Mouse (Mus musculus) left cerebral cortex, postnatal 14 days (tissue): ENCODE results near the gene Mblac2. TPM values are rescaled to one million over a fixed set of nuclear protein-coding genes. Genes with fewer than 3 reads are reported as not detected.

Source experiments
- DNase-seq, 2 experiments: peaks; one replicate each; pipeline ENCODE4 v3.0.0; 2021 to 2022; ENCODE audit warnings: low spot score in 2 of 2, mixed read lengths in 1 of 2
- intact Hi-C: fragments of 180-260 bp; cut with DNase I; formaldehyde crosslinking; loops from one replicate; pipeline ENCODE4 v1.15.1; 2025
- long read RNA-seq, 2 experiments: library from polyadenylated mRNA; stranded (forward); transcript quantifications; one replicate each; pipeline ENCODE4 v2.0.0; 2021
- total RNA-seq, 2 experiments: library from RNA; stranded (reverse); gene quantifications; 2 replicates each; pipeline ENCODE4 v1.2.3; 2021

Mblac2 gene
- total RNA-seq, result 10 to 100 TPM; 25.4 to 27.9 TPM
- long read RNA-seq, experiment 1, transcript Mblac2-201 (2 exons, 3,957 nt), result major isoform, 16 of 21 reads
- long read RNA-seq, experiment 1, partial matches to known transcripts, result 4 of 21 reads
- long read RNA-seq, experiment 1, other reads (novel, unspliced or antisense), result 1 of 21 reads
- long read RNA-seq, experiment 2, transcript Mblac2-201 (2 exons, 3,957 nt), result major isoform, 14 of 18 reads
- long read RNA-seq, experiment 2, partial matches to known transcripts, result 3 of 18 reads
- long read RNA-seq, experiment 2, other reads (novel, unspliced or antisense), result 1 of 18 reads

GRCm38 (mm10) chr13:81710775-81711545 is at the start of gene Mblac2, which contains the start of gene Polr3g:
Gene Mblac2, plus strand, starts transcription at chr13:81711341.
Gene Polr3g, minus strand, starts transcription at chr13:81711013.
- intact Hi-C loops, result loop anchor here (5.0 kb wide), 2 partner anchors 51 to 54 kb away; partner anchors contain the start of gene Lysmd3
- DNase-seq, result peak; percentile 96

GRCm38 (mm10) chr13:81663566-81664330 is 47.4 kb upstream of the Mblac2 start:
- intact Hi-C loops, result no loop called here
- DNase-seq, result no peak

DNA sequence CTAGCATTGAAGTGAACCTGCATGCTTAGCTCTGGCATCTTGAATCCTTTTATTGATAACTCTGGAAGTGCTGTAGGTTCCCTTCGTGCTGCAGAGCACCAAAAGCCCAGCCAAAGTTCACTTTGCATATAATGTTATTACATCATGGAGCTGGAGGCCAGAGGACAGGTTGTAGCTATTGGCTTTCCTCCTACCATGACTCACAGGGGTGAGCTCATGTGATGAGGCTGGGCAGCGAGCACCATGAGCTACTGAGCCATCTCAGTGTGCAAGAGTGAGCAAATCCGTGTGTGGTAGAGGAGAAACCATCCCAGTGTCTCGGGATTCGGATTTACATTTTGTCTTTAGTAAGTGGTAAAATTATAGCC is 46.8 kb upstream of the Mblac2 start:
- no peak for DNase-seq
- intact Hi-C loops, result no loop called here

DNA sequence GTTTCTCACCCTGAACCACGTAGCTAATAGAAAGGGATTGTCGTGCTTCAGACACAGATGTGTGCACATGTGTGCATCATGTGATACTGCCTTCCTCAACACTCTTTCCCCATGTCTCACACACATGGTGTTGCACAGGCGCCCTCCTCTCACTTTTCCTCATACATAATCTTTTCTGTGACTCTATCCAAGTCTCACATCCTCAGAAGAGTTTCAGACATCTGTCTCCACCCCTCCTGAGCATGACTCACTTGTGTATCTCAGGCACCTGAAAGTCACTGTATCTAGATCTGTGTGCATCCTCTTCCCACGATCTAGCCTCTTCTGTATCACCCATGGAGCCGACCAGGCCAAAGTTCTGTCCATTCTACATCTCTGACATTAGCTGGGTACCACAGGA is 43.4 kb upstream of the Mblac2 start:
- intact Hi-C loops, result no loop called here
- DNase-seq, result no peak

DNA sequence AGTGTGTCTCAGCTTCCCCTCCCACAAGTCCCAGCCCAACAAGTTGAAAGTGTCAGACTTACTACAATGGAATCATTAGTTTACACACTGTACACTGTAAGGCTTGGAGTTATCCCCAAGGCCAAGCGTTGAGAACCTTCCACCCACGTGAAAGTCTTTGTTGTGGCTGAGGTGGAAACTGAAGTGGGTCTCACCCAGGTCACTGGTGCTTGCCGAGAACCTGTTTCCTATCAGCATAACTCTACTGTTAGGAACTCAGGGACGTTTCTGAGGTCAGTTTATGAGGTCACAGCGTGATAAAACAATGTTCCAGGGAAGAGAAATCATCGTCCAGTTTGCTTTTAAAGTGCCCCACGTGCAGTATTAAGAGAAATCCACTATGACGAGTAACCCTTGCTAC is 35.8 kb upstream of the Mblac2 start:
- intact Hi-C loops, result no loop called here
- DNase-seq, result no peak

DNA sequence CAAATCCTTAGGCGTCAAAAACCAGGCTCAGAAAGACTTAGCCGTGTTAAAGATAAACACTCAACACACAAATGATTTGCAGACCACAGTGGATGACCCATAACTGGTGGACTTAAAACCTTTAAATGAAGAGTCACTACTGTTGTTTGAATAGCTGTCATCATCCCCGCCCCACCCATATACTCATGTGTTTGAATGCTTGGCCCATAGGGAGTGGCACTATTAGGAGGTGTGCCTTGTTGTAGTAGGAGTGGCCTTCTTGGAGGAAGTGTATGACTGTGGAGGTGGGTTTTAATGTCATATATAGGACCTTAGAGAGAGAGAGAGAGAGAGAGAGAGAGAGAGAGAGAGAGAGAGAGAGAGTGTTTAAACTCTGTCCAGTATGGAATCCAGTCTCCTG is 28.0 kb upstream of the Mblac2 start:
- DNase-seq, result no peak
- intact Hi-C loops, result no loop called here

- intact Hi-C loops, result no loop called here
- no peak for DNase-seq
Observed at GRCm38 (mm10) chr13:81684258-81684657, 26.9 kb upstream of the Mblac2 start.

DNA sequence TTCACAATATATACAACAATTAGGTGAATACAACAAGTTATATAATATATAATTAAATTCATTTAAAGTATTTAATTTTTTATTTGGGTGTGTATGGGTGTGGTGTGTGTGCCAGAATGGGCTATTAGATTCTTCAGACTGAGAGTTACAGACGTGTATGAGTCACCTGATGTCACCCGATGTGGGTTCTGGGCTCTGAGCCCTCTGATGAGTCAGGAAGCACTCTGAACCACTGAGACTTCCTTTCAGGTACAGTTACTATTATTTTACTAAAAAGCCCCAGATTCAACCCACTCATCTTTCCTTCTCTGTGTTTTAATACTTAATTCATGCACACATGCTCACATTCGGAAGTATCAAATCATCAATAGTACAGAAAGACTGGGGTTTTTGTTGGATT is 26.3 kb upstream of the Mblac2 start:
- intact Hi-C loops, result no loop called here

DNA sequence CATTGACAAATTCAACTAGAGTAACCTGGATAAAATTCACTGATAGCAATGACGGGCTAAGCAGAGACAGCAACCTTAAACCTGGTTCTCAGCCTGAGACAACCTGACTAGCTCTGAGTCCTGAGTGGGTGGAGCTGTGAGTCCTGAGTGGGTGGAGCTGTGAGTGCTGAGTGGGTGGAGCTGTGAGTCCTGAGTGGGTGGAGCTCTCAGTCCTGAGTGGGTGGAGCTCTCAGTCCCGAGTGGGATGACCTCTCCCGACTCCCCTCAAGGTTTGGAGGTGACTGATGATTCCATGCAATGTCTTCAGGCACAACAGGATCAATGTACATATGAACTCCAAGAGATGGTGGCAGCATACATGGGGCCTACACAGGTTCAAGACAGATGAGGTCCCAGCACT is 21.6 kb upstream of the Mblac2 start:
- no peak for DNase-seq
- intact Hi-C loops, result no loop called here

More for the DNA sequence above, 26.3 kb upstream of the Mblac2 start:
- no peak for DNase-seq

GRCm38 (mm10) chr13:81690477-81690876 is 20.7 kb upstream of the Mblac2 start:
- no peak for DNase-seq
- intact Hi-C loops, result no loop called here

GRCm38 (mm10) chr13:81691606-81692005 is 19.5 kb upstream of the Mblac2 start:
- no peak for DNase-seq
- intact Hi-C loops, result no loop called here

DNA sequence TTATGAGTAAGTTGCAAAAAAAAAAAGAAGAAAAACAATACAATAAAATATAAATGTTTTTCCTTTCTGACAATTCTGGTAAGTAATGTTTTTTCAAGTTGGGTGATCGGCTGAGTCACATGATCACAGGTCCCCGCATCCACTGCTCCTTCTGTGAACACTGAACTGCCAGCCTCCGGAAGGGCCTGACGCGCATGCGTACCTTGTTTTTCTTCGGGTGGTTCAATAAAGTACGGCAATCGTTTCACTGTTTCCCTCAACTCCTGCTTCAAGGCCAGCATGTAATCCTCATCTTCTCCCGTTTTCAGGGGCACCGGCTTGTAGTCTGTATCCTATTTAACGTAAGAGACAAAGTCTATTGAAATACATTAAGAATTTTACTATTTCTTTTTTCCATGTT is 16.7 kb upstream of the Mblac2 start:
- intact Hi-C loops, result no loop called here
- no peak for DNase-seq

DNA sequence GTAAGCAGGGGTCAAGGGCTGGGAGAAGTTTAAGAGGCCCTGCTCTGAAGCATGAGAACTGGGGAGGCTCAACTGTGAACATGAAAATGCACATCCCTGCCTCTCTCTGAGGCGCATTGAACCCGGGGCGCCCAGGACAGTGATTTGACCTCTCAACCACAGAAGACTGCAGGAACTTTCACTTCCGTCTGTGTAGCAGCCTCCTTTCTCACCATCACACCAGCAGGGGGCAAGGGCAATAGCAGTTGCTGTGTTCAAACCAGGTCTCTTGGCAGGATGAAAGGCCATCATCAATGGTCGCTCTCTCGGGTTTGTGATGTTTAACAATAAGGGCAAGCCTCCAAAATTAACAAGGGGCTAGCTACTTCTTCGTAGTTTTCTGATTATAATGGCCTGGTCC is 8.0 kb upstream of the Mblac2 start:
- intact Hi-C loops, result no loop called here
- no peak for DNase-seq

- intact Hi-C loops, result no loop called here
- no peak for DNase-seq
Observed at GRCm38 (mm10) chr13:81703621-81704020, 7.5 kb upstream of the Mblac2 start.

- DNase-seq, result no peak
Observed at GRCm38 (mm10) chr13:81706311-81706710, 4.8 kb upstream of the Mblac2 start.

DNA sequence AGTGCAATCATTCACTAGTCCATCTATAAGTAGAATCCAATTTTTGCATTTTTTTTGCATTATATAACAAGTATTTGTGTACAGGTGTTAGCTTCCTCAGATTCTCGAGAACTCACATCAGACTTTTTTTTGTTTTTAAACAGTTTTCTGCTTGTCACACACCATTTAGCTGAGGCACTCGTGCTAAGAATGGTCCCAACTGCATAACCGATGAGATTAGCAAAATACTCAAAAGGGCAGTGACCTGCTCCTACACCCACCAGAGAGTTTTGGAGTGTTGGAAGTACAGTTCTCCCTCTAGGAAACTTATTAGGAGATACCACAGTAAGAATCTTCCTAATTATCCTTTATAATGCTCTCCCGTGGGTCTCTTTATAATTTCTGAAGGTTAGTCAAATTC is 1.3 kb upstream of the Mblac2 start:
- intact Hi-C loops, result loop anchor here (5.0 kb wide), 2 partner anchors 52 to 53 kb away; partner anchors contain the start of gene Lysmd3
- no peak for DNase-seq

More at GRCm38 (mm10) chr13:81706311-81706710, 4.8 kb upstream of the Mblac2 start:
- intact Hi-C loops, result no loop called here

DNA sequence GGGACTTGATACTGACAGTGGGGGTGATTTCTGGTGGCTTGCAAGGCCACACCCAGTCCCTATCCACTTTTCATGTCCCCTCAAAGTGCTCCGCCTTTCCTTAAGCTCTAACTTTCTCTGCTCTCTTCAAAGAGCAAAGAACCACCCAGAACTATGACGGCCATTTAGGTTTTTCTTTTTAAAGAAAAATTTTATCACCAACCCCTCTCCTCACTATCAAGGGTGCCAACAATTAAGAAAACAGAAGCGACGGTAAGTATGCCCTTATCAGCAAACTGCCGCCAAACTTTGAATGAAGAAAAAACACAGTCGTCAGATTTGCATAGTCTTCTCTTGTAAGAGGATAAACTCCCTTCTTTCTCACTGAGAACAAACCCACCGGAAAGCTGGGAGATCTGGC is 875 bp upstream of the Mblac2 start:
- intact Hi-C loops, result loop anchor here (5.0 kb wide), 2 partner anchors 52 to 53 kb away; partner anchors contain the start of gene Lysmd3
- DNase-seq, result no peak

DNA sequence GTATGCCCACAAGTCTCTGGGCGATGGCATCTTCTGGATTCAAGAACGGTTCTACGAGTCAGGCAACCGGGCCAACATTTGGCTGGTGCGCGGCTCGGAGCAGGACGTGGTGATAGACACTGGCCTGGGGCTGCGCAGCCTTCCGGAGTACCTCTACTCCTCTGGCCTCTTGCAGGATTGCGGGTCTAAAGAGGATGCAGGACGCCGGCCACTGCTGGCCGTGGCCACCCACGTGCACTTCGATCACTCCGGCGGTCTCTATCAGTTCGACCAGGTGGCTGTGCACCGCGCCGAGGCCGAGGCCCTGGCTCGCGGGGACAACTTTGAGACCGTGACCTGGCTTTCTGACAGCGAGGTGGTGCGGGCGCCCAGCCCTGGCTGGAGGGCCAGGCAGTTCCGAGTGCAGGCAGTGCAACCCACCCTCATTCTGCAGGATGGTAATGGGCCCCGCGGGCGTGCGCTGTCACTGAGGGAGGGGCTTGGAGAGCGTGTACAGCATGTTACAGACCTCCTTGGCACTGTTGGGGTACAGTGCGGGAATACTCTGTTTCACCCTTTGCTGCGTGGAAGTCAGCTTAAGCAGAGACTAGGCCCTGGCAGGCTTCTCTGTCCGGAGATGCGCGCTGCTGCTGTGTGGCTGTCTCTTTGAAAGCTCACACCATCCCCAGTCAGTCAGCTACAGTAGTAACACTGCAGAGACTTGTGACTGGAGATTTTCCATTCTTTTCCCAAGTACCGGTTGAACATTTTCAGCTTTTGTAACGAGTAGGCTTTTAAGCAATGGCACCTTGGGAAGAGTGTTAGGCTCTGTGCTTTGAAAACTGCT is 618 bp downstream of the Mblac2 start:
- intact Hi-C loops, result loop anchor here (5.0 kb wide), 2 partner anchors 51 to 54 kb away; partner anchors contain the start of gene Lysmd3
- DNase-seq, result peak; percentile 32 to 60

GRCm38 (mm10) chr13:81713896-81714295 is 2.8 kb downstream of the Mblac2 start:
- DNase-seq, result no peak
- intact Hi-C loops, result loop anchor here (5.0 kb wide), 2 partner anchors 48 to 57 kb away; partner anchors contain the start of gene Lysmd3
